Mouse (Mus musculus): ENCODE data around the gene Rpl10.
A peak's percentile ranks its signal among the peaks of the same experiment; 100 is the strongest.

The Rpl10 gene

GRCm38 (mm10) chrX:74281732-74282394 is 11.3 kb downstream of the Rpl10 start, which contains the start of the genes Taz and Dnase1l1:
TSS of gene Taz (plus strand) at chrX:74281912.
TSS of gene Dnase1l1 (minus strand) at chrX:74282337.
- DNase-seq: peak; percentile 61 to 67

- DNase-seq: peak; percentile 83 to 85
Measured at GRCm38 (mm10) chrX:74282395-74283091, 11.9 kb downstream of the Rpl10 start.

- no peak for DNase-seq
Measured at GRCm38 (mm10) chrX:74283092-74283437, 12.5 kb downstream of the Rpl10 start.

GRCm38 (mm10) chrX:74293431-74293830 is 22.8 kb downstream of the Rpl10 start:
- no peak for DNase-seq

- DNase-seq: peak; percentile 92 to 94
Measured at GRCm38 (mm10) chrX:74296538-74297448, 26.2 kb downstream of the Rpl10 start, which contains the start of gene Atp6ap1. TSS of gene Atp6ap1 (plus strand) at chrX:74297097.

GRCm38 (mm10) chrX:74298348-74298747 is 27.7 kb downstream of the Rpl10 start:
- no peak for DNase-seq

GRCm38 (mm10) chrX:74299721-74300120 is 29.1 kb downstream of the Rpl10 start:
- no peak for DNase-seq

GRCm38 (mm10) chrX:74304867-74305700 is 34.5 kb downstream of the Rpl10 start, which contains the start of gene Gdi1:
TSS of gene Gdi1 (plus strand) at chrX:74304998.
- DNase-seq: peak; percentile 72 to 76

GRCm38 (mm10) chrX:74312540-74313464 is 42.2 kb downstream of the Rpl10 start, which contains the start of gene Fam50a:
TSS of gene Fam50a (plus strand) at chrX:74313033.
- peak; percentile 80 to 88 for DNase-seq
